Mouse (Mus musculus): ENCODE measurements at regions not wholly inside any gene's neighbourhood (a gene's known extent, or its start where the extent isn't known, plus 50 kb on each side); places are given as distances from the start of the nearest gene placed in this dataset.

- no peak for ATAC-seq (replicated peaks)
- H3K9me3 ChIP-seq: no peaks in the 10 kb centered on the region
- H3K4me3 ChIP-seq: no peak overlapping the region
- H3K27me3 ChIP-seq: no peaks in the 10 kb centered on the region
- 90% methylated on average over 3 of the region's 3 CpGs for WGBS
- H3K4me1 ChIP-seq: no peaks in the 10 kb centered on the region
- H3K4me2 ChIP-seq (replicated peaks): no peak overlapping the region
- H3K36me3 ChIP-seq: no peaks in the 10 kb centered on the region
- no peak overlapping the region for H3K27ac ChIP-seq (replicated peaks)
- no peak overlapping the region for H3K9ac ChIP-seq (replicated peaks)
Observed at GRCm38 (mm10) chr9:93252146-93252545, 710.1 kb downstream of the Plod2 start.

DNA sequence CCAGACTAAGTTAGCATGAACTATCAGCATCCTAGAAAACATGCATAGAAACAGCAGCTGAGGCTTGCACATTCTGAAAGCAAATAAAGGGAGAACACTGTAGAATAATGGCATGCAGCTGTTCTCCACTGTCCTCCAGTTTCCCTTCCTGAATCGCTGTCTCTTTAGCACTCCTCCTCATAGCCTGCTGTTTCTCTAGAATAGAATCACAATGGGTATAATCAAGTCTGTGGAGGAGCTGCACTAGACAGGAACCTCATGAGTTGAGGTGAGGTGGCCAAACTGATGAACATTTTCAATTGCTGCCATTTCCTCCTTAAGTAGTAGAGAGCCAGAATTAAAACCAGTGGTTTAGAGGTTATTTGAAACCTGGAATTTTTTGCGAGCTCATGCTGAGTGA is 755.3 kb downstream of the Plod2 start:
- WGBS: 67% methylated on average over 2 of the region's 2 CpGs
- no peak for ATAC-seq (replicated peaks)
- no peak overlapping the region for H3K9ac ChIP-seq (replicated peaks)
- H3K4me3 ChIP-seq: no peak overlapping the region
- H3K9me3 ChIP-seq: no peaks in the 10 kb centered on the region
- H3K27me3 ChIP-seq: no peaks in the 10 kb centered on the region
- no peak overlapping the region for H3K4me2 ChIP-seq (replicated peaks)
- H3K4me1 ChIP-seq: no peaks in the 10 kb centered on the region
- H3K27ac ChIP-seq (replicated peaks): no peak overlapping the region
- no peaks in the 10 kb centered on the region for H3K36me3 ChIP-seq

DNA sequence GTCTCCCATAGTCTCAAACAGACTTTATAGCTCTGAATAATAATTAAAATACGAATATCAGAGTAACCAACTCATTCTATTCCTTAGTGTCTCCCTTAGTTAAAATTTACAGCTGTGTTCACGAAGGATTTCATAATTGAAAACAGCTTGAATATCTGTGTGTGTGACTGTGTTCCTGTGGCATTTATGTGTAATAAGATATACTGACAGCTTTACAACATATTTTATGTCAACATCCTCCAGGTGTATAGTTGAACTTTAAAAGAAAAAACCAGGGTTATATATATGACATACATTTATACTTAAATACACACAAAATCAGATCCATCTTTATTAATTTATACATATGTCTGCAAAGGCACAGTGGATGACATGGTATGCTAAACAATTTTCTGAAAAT is 764.7 kb downstream of the Plod2 start:
- Histone ChIP-seq H3K27ac (replicated peaks) (no peak overlapping the region), H3K27me3 (no peaks in the 10 kb centered on the region), H3K4me1 (no peaks in the 10 kb centered on the region), H3K4me2 (replicated peaks) (no peak overlapping the region), H3K9me3 (no peaks in the 10 kb centered on the region), H3K9ac (replicated peaks) (no peak overlapping the region), H3K4me3 (no peak overlapping the region), H3K36me3 (no peaks in the 10 kb centered on the region)
- 82% methylated on average over 2 of the region's 2 CpGs for WGBS
- ATAC-seq (replicated peaks): no peak

DNA sequence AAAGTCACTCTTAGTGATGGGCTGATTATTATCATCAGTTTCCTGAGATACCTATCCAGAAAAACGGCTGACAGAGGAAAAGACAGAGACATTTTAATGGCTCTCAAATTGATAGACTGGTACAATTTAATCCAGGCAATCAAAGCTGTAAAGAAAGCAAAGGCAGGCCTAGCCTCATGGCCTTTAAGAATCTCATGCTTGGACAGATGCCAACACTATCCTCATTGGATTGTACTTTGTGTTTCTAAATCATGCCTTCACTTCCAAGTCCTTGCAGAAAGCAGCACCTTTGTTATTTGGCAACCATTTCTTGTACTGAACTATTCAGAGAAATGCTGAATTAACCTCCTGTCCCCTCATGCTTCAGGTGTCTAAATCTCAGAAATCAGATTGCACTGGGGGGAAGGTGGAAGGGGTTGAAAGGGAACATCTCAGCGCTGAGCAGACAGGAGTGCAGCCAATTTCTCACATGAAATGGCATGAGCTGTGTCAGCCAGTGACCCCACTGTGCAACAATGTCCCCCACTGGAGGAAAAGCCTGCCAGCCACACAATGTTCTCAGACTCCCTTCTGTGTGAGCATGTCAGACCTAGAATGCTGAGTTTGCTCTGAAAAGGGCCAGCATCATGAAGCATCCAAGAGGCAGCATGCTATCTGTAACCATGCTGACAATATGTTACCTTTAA is 787.1 kb downstream of the Plod2 start:
- Histone ChIP-seq H3K27ac (replicated peaks) (no peak overlapping the region), H3K4me1 (no peaks in the 10 kb centered on the region), H3K4me2 (replicated peaks) (no peak overlapping the region), H3K9me3 (no peaks in the 10 kb centered on the region), H3K9ac (replicated peaks) (no peak overlapping the region), H3K36me3 (no peaks in the 10 kb centered on the region), H3K4me3 (no peak overlapping the region), H3K27me3 (no peaks in the 10 kb centered on the region)
- peak; percentile 69 for ATAC-seq (replicated peaks)
- 24% methylated on average over 2 of the region's 2 CpGs for WGBS

All from forebrain, embryonic 15.5 days (tissue).